Mouse (Mus musculus): ENCODE results near the gene Vwf. TPM values are rescaled to one million over a fixed set of nuclear protein-coding genes. Genes with fewer than 3 reads are reported as not detected.
A peak's percentile ranks its signal among the peaks of the same experiment; 100 is the strongest.

The Vwf gene
- polyA plus RNA-seq, 1 experiment from 2014 or later: 9.8 TPM

DNA sequence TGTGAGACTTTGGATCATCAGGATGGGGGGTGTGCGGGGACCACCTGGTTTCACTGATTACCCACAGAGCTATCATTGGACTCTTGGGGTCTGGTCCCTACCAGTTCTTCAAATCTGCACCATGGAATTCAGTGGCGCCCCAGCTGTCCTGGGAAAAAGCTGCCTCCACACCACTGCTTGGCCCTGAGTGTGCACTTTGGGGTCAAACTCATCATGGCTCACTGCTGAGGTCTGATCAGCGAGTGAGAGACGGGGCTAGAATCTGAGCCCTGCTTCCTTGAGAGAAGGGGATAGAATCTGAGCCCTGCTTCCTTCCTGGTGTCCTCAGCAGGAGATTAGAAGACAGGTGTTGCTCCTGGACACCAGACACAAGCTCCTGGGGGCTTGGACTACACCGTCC lies 55.8 kb downstream of the Vwf start:
- H3K9ac ChIP-seq (replicated peaks; ENCODE audit: low read depth, low read length): no peak overlapping the region
- no peak overlapping the region for H3K4me3 ChIP-seq (ENCODE audit: low read depth, low read length)
- ATAC-seq (ENCODE audit: insufficient number of reproducible peaks, insufficient read depth, low FRiP score, low read depth): no peak
- no peak overlapping the region; the same call in 1 of the 2 replicates for H3K27ac ChIP-seq (ENCODE audit: low read length)
- H3K4me1 ChIP-seq (ENCODE audit: control insufficient read depth, insufficient read depth, low read length): no peaks in the 10 kb centered on the region
- H3K9me3 ChIP-seq (ENCODE audit: control insufficient read depth, low read depth, low read length): no peaks in the 10 kb centered on the region
- 73% methylated on average over 5 of the region's 5 CpGs for WGBS
- no peaks in the 10 kb centered on the region for H3K27me3 ChIP-seq (ENCODE audit: control insufficient read depth, insufficient read depth, low read length)
- H3K4me2 ChIP-seq (replicated peaks; ENCODE audit: low read depth, low read length): no peak overlapping the region
- H3K36me3 ChIP-seq (ENCODE audit: control insufficient read depth, insufficient read depth, low read length): no peaks in the 10 kb centered on the region

DNA sequence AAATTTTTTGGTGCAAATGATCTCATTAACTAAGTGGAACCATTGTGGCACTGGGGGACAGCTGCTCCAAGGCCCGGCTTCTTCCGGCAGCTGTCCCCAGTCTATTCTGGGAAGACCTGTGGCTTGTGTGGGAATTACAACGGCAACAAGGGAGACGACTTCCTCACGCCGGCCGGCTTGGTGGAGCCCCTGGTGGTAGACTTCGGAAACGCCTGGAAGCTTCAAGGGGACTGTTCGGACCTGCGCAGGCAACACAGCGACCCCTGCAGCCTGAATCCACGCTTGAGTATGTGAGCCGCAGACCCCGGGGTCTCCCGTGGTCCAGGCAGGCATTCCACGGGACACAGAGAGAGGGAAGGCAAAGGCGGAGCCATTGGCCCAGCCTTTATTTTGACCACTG lies 56.7 kb downstream of the Vwf start:
- peak; percentile 47; the same call in 1 of the 2 replicates for ATAC-seq (ENCODE audit: insufficient number of reproducible peaks, insufficient read depth, low FRiP score, low read depth)
- Histone ChIP-seq H3K4me2 (replicated peaks; ENCODE audit: low read depth, low read length) (peak overlapping the region; percentile 25), H3K9ac (replicated peaks; ENCODE audit: low read depth, low read length) (no peak overlapping the region), H3K27me3 (ENCODE audit: control insufficient read depth, insufficient read depth, low read length) (no peaks in the 10 kb centered on the region), H3K9me3 (ENCODE audit: control insufficient read depth, low read depth, low read length) (no peaks in the 10 kb centered on the region), H3K36me3 (ENCODE audit: control insufficient read depth, insufficient read depth, low read length) (no peaks in the 10 kb centered on the region), H3K4me3 (ENCODE audit: low read depth, low read length) (no peak overlapping the region), H3K4me1 (ENCODE audit: control insufficient read depth, insufficient read depth, low read length) (no peaks in the 10 kb centered on the region), H3K27ac (ENCODE audit: low read length) (no peak overlapping the region)
- 6% methylated on average over 18 of the region's 18 CpGs for WGBS

DNA sequence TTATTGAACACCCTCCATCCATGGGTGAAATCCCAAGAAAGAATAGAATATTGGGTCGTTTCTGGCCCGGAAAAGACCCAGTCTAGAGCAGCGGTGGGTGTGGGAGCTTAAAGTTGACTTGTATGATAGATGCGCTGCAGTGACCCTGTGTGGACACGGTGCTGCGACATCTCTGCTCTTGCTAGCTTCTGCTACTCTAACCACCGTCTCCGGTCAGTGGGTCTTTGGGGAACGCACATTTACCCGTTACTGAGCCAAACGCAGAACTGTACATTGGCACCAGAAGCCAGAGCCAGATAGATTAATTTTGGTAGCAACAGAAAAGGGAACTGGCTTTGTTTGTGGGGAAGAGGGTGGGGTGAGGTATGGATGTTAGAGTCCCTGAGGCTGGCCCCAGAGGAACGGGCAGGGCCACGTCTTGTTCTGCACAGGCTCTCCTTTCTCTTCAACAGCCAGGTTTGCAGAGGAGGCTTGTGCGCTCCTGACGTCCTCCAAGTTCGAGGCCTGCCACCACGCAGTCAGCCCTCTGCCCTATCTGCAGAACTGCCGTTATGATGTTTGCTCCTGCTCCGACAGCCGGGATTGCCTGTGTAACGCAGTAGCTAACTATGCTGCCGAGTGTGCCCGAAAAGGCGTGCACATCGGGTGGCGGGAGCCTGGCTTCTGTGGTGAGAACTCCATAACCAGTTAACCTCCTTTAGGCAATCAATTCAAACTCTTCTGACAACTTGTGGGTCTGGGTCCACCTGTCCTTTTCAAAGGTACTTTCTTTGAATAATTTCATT lies 57.3 kb downstream of the Vwf start:
- Histone ChIP-seq H3K27ac (ENCODE audit: low read length) (no peak overlapping the region), H3K9ac (replicated peaks; ENCODE audit: low read depth, low read length) (no peak overlapping the region), H3K4me1 (ENCODE audit: control insufficient read depth, insufficient read depth, low read length) (no peaks in the 10 kb centered on the region), H3K9me3 (ENCODE audit: control insufficient read depth, low read depth, low read length) (no peaks in the 10 kb centered on the region), H3K27me3 (ENCODE audit: control insufficient read depth, insufficient read depth, low read length) (no peaks in the 10 kb centered on the region), H3K36me3 (ENCODE audit: control insufficient read depth, insufficient read depth, low read length) (no peaks in the 10 kb centered on the region), H3K4me2 (replicated peaks; ENCODE audit: low read depth, low read length) (no peak overlapping the region), H3K4me3 (ENCODE audit: low read depth, low read length) (no peak overlapping the region)
- 72% methylated on average over 26 of the region's 26 CpGs for WGBS
- ATAC-seq (ENCODE audit: insufficient number of reproducible peaks, insufficient read depth, low FRiP score, low read depth): no peak

DNA sequence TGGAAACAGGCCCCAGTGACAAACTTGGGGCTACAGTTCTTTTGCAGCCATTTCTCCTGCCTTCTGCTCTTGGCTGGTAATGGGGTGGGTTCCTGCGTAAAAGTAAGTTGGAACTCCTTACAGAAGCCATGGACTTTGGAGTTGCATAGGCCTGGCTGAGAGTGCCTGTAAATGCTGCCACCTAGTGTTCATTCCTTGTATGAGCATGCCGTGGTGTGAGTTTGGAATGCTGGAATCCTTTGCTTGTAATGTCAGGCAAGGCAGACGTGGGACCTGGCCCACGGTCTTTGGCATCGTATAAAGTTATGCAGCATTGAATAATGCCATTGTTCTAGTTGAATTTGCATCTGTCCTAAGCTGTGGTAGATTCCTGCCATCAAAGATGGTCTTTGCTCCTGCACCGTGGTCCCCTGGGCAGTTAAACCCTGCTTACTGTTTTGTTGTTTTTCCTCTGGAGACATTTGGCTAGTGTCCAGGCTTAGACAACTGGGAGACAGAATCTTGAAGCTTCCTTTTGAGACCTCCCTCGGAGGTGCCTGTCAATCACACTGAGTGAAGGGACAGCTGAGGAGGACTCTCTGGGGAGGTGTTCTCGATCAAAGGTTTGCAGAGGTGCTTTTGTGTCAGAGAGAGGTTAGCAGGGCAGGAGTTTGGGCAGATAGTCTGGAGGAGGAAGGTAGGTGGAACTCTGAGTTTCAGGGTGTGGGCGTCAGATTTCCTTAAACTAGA lies 58.1 kb downstream of the Vwf start:
- Histone ChIP-seq H3K27me3 (ENCODE audit: control insufficient read depth, insufficient read depth, low read length) (no peaks in the 10 kb centered on the region), H3K9me3 (ENCODE audit: control insufficient read depth, low read depth, low read length) (no peaks in the 10 kb centered on the region), H3K4me3 (ENCODE audit: low read depth, low read length) (no peak overlapping the region), H3K9ac (replicated peaks; ENCODE audit: low read depth, low read length) (no peak overlapping the region), H3K27ac (ENCODE audit: low read length) (no peak overlapping the region), H3K4me2 (replicated peaks; ENCODE audit: low read depth, low read length) (no peak overlapping the region), H3K4me1 (ENCODE audit: control insufficient read depth, insufficient read depth, low read length) (no peaks in the 10 kb centered on the region), H3K36me3 (ENCODE audit: control insufficient read depth, insufficient read depth, low read length) (no peaks in the 10 kb centered on the region)
- peak; percentile 35; the same call in 1 of the 2 replicates for ATAC-seq (ENCODE audit: insufficient number of reproducible peaks, insufficient read depth, low FRiP score, low read depth)
- WGBS: 26% methylated on average over 9 of the region's 9 CpGs

DNA sequence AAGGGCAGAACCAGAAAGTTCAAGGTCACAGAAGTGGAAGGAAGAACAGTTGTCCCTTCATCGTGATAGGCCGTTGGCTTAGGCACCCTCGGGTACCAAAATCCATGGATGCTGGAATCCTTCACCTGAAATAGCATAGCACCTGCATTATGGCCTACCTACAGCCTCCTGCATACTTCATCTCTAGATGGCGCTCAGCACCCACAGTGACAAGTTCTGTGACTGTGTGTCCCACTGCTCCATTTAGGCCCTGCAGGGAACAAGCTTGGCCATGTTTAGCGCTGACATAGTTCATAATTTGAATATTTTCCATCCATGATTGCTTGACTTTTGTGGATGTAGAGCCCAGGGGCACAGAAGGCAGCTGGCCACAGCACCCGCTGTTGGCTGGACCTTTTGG lies 62.5 kb downstream of the Vwf start:
- no peaks in the 10 kb centered on the region for H3K9me3 ChIP-seq (ENCODE audit: control insufficient read depth, low read depth, low read length)
- H3K36me3 ChIP-seq (ENCODE audit: control insufficient read depth, insufficient read depth, low read length): no peaks in the 10 kb centered on the region
- no peak overlapping the region for H3K4me2 ChIP-seq (replicated peaks; ENCODE audit: low read depth, low read length)
- no peak overlapping the region for H3K9ac ChIP-seq (replicated peaks; ENCODE audit: low read depth, low read length)
- no peaks in the 10 kb centered on the region for H3K4me1 ChIP-seq (ENCODE audit: control insufficient read depth, insufficient read depth, low read length)
- no peak overlapping the region for H3K4me3 ChIP-seq (ENCODE audit: low read depth, low read length)
- H3K27ac ChIP-seq (ENCODE audit: low read length): no peak overlapping the region
- WGBS: 63% methylated on average over 6 of the region's 6 CpGs
- H3K27me3 ChIP-seq (ENCODE audit: control insufficient read depth, insufficient read depth, low read length): no peaks in the 10 kb centered on the region
- no peak for ATAC-seq (ENCODE audit: insufficient number of reproducible peaks, insufficient read depth, low FRiP score, low read depth)

DNA sequence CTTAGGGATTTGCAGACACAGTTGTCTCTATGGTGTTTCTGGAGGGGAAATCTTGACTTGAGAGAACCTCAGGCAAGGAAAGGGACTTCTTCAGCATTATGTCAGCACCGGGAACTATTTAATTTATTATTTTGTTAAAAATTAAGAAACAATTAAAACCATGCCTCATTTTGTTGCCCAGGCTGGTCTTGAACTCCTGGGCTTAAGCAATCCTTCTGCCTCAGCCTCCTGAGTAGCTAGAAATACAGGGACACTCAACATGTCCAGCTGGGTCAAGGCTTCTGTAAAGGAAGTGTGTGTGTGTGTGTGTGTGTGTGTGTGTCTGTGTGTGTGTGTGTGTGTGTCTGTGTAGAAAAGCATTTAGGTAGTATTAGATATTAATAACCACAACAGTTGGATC lies 71.3 kb downstream of the Vwf start:
- Histone ChIP-seq H3K4me1 (ENCODE audit: control insufficient read depth, insufficient read depth, low read length) (no peaks in the 10 kb centered on the region), H3K9me3 (ENCODE audit: control insufficient read depth, low read depth, low read length) (no peaks in the 10 kb centered on the region), H3K27ac (ENCODE audit: low read length) (no peak overlapping the region), H3K4me2 (replicated peaks; ENCODE audit: low read depth, low read length) (no peak overlapping the region), H3K27me3 (ENCODE audit: control insufficient read depth, insufficient read depth, low read length) (no peaks in the 10 kb centered on the region), H3K36me3 (ENCODE audit: control insufficient read depth, insufficient read depth, low read length) (no peaks in the 10 kb centered on the region), H3K9ac (replicated peaks; ENCODE audit: low read depth, low read length) (no peak overlapping the region), H3K4me3 (ENCODE audit: low read depth, low read length) (no peak overlapping the region)
- 96% methylated on average over 1 of the region's 1 CpGs for WGBS
- no peak for ATAC-seq (ENCODE audit: insufficient number of reproducible peaks, insufficient read depth, low FRiP score, low read depth)

DNA sequence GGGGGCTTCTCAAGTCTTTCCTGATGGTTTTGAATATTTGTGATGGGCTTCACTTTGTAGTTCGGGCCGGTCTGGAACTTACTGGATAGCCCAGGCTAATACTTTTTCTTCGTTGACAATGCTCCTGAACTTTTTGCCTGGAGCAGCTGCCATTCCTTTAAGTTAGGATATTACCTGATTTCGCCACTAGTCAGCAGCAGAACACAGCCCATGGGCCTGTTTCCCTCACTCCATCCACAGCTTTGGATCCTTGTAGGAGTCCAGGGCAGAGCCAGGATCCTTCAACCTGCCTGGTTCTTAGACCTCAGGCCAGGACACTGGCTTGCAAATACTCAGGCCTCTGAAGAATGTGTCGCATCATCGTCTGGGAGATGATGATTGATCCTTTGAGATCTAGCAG lies 74.2 kb downstream of the Vwf start:
- Histone ChIP-seq H3K9me3 (ENCODE audit: control insufficient read depth, low read depth, low read length) (no peaks in the 10 kb centered on the region), H3K9ac (replicated peaks; ENCODE audit: low read depth, low read length) (no peak overlapping the region), H3K4me3 (ENCODE audit: low read depth, low read length) (no peak overlapping the region), H3K4me2 (replicated peaks; ENCODE audit: low read depth, low read length) (no peak overlapping the region), H3K4me1 (ENCODE audit: control insufficient read depth, insufficient read depth, low read length) (no peaks in the 10 kb centered on the region), H3K36me3 (ENCODE audit: control insufficient read depth, insufficient read depth, low read length) (no peaks in the 10 kb centered on the region), H3K27ac (ENCODE audit: low read length) (no peak overlapping the region), H3K27me3 (ENCODE audit: control insufficient read depth, insufficient read depth, low read length) (no peaks in the 10 kb centered on the region)
- 33% methylated on average over 6 of the region's 6 CpGs for WGBS
- ATAC-seq (ENCODE audit: insufficient number of reproducible peaks, insufficient read depth, low FRiP score, low read depth): peak; percentile 53; the same call in 1 of the 2 replicates

DNA sequence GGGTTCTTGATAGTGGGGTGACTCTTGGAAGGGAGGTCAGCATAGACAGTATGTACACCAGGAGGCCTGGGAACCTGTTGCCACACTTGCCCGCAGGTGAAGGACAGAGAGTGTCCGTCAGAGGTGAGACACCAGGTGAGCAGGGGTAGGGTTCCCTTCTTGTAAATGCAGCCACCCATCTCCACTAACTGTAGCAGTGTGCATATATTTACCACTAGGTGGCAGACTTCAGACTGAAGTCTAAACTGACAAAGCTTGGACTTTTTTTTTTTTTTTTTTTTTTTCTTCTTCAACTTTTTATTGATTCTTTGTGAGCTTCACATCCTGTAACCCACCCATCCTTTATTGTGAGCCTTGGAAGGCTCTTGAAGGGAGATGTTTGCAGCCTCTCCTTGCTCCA lies 75.9 kb downstream of the Vwf start:
- Histone ChIP-seq H3K9ac (replicated peaks; ENCODE audit: low read depth, low read length) (no peak overlapping the region), H3K4me3 (ENCODE audit: low read depth, low read length) (no peak overlapping the region), H3K4me2 (replicated peaks; ENCODE audit: low read depth, low read length) (no peak overlapping the region), H3K27ac (ENCODE audit: low read length) (no peak overlapping the region), H3K36me3 (ENCODE audit: control insufficient read depth, insufficient read depth, low read length) (no peaks in the 10 kb centered on the region), H3K27me3 (ENCODE audit: control insufficient read depth, insufficient read depth, low read length) (no peaks in the 10 kb centered on the region), H3K4me1 (ENCODE audit: control insufficient read depth, insufficient read depth, low read length) (no peaks in the 10 kb centered on the region), H3K9me3 (ENCODE audit: control insufficient read depth, low read depth, low read length) (no peaks in the 10 kb centered on the region)
- no peak for ATAC-seq (ENCODE audit: insufficient number of reproducible peaks, insufficient read depth, low FRiP score, low read depth)
- WGBS: 63% methylated on average over 2 of the region's 2 CpGs
